Mouse (Mus musculus): ENCODE measurements at regions not wholly inside any gene's neighbourhood (a gene's known extent, or its start where the extent isn't known, plus 50 kb on each side); places are given as distances from the start of the nearest gene placed in this dataset.

DNA sequence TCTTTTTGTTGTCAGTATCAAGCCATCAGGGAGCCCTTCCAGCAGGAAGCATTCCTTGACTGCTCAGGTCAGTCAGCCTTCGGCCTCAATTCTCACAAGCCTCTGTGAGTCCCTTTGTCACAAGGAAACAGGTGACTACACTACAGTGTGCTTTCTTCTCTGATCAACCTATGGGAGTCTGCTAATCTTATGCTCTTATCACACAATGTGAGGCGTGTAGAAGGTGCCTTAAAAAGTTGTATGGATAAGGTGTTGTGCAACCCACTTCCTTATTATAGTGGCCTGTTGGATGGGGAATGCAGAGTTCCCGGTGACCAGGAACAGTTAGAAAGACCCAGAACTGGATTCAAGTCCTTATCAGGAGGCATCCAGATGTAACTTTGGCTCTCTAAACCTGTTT lies 260.2 kb downstream of the Gm12728 start:
- Histone ChIP-seq H3K4me3 (ENCODE audit: insufficient read depth, low read length) (no peak overlapping the region), H3K27ac (ENCODE audit: insufficient read depth, low read depth, low read length) (no peak overlapping the region), H3K4me1 (ENCODE audit: control insufficient read depth, insufficient read depth, low read length) (no peaks in the 10 kb centered on the region)
- TF ChIP-seq POLR2A (IDR thresholded peaks at IDR 0.05; ENCODE audit: borderline replicate concordance, low read depth, low read length) (no peak), CTCF (IDR thresholded peaks at IDR 0.05; ENCODE audit: low read depth, low read length) (no peak)

DNA sequence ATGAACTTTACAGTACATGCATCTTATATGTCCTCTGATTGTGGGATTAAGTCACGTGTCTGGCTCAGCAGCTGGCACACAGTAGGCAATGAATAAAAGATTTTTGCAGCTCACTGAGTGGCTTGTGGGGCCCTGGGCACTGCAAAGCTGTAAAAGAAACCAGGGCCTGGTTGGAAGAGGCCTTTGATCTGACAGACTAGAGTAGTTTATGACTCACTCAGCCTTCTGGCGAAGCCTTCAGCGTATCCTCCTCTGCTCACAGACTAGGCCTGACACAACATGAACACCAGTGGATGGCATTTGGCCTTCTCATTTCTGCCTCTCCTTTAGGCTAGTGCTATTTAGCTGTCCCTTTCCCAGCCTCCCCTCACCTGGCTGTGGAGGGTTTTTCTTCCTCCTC lies 260.6 kb downstream of the Gm12728 start:
- no peak overlapping the region for H3K27ac ChIP-seq (ENCODE audit: insufficient read depth, low read depth, low read length)
- no peak for TF ChIP-seq POLR2A (IDR thresholded peaks at IDR 0.05; ENCODE audit: borderline replicate concordance, low read depth, low read length)
- no peak for TF ChIP-seq CTCF (IDR thresholded peaks at IDR 0.05; ENCODE audit: low read depth, low read length)
- H3K4me3 ChIP-seq (ENCODE audit: insufficient read depth, low read length) = no peak overlapping the region
- no peaks in the 10 kb centered on the region for H3K4me1 ChIP-seq (ENCODE audit: control insufficient read depth, insufficient read depth, low read length)

DNA sequence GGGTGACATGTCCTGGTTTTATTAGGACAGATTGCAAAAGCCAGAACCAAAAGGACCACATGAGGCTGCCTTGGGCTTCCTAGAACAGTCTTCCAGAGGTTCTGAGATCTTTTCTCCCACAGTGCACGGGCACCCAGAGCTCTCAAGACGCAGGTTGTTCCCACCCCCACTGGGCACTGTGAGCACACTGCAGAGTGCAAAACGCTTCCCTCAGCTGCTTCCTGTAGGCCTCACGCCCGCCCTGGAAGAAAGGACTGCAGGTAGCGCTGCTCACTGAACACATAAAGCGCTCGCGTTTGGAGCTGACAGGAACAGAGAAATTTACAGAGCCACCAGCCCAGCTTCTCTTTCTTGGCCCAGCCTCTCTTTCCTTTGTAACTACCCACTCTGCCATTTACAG lies 262.5 kb upstream of the Usp24 start:
- TF ChIP-seq POLR2A (IDR thresholded peaks at IDR 0.05; ENCODE audit: borderline replicate concordance, low read depth, low read length) (no peak), CTCF (IDR thresholded peaks at IDR 0.05; ENCODE audit: low read depth, low read length) (no peak)
- Histone ChIP-seq H3K27ac (ENCODE audit: insufficient read depth, low read depth, low read length) (no peak overlapping the region), H3K4me3 (ENCODE audit: insufficient read depth, low read length) (no peak overlapping the region), H3K4me1 (ENCODE audit: control insufficient read depth, insufficient read depth, low read length) (no peaks in the 10 kb centered on the region)

DNA sequence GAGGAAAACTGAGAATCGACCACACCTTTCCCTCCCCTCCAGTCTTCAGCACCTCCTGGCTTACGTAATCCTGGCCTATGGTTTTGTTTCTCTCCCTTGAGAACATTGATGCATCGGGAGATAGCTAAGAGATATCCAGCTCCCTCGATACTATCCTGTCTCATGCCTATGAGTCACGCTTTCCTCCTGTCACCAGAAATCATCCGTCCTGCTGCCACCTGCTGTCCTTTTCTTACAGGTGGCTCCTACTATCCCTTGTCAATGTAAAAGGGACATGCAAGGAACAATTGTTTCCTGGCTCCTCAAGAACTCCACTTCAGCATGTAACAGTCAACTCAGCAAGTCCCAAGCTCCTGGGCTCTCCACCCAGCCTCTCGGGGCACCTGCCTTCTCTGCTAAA lies 261.7 kb upstream of the Usp24 start:
- Histone ChIP-seq H3K4me1 (ENCODE audit: control insufficient read depth, insufficient read depth, low read length) (no peaks in the 10 kb centered on the region), H3K27ac (ENCODE audit: insufficient read depth, low read depth, low read length) (no peak overlapping the region), H3K4me3 (ENCODE audit: insufficient read depth, low read length) (no peak overlapping the region)
- no peak for TF ChIP-seq CTCF (IDR thresholded peaks at IDR 0.05; ENCODE audit: low read depth, low read length)
- TF ChIP-seq POLR2A (IDR thresholded peaks at IDR 0.05; ENCODE audit: borderline replicate concordance, low read depth, low read length) = no peak

DNA sequence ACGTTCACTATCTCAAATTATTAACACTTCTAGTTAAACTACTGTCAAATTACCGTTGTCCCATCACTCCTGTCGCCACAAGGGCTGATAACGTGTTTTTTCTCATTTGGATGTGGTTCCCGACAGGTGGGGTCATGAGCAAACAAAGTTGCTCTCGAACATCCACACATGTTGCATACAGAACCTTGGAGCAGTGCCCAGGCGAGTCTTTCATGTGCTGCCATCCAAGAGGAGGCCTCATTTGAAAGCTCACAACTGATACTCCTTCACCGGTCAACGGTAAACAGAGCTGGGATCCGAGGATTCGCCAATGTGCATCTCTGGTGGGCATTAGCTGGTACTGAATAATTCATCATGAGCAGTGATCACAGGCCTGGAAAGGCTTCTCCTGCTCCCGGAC lies 253.4 kb upstream of the Usp24 start:
- TF ChIP-seq CTCF (IDR thresholded peaks at IDR 0.05; ENCODE audit: low read depth, low read length) = no peak
- no peak for TF ChIP-seq POLR2A (IDR thresholded peaks at IDR 0.05; ENCODE audit: borderline replicate concordance, low read depth, low read length)
- H3K4me3 ChIP-seq (ENCODE audit: insufficient read depth, low read length) = no peak overlapping the region
- H3K4me1 ChIP-seq (ENCODE audit: control insufficient read depth, insufficient read depth, low read length) = no peaks in the 10 kb centered on the region
- H3K27ac ChIP-seq (ENCODE audit: insufficient read depth, low read depth, low read length) = no peak overlapping the region

DNA sequence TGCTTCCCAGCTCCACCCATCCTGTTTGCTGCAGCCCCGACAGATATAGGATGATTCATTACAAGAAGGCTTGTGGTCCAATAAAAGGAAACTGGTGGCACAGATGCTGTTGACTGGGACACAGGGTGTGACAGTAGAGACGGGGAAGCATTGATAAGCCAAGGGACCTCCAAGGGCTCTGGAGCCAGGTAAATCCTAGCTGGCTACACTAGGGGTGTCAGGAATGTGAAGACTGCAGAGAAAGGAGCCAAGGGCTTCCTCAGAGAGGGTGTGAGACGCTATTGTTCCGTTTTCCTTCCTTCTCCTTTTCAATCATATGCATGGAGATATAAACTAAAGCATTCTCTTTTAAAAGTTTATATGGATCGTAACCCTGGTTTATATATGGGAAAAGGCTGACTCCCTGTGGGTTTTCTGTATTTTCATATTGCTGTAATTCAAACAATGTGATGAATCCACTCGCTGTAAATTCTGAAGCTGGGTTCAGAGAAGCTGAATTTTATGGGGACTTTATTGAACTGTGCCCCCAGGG lies 252.1 kb upstream of the Usp24 start:
- Histone ChIP-seq H3K4me3 (ENCODE audit: insufficient read depth, low read length) (no peak overlapping the region), H3K27ac (ENCODE audit: insufficient read depth, low read depth, low read length) (no peak overlapping the region), H3K4me1 (ENCODE audit: control insufficient read depth, insufficient read depth, low read length) (no peaks in the 10 kb centered on the region)
- TF ChIP-seq POLR2A (IDR thresholded peaks at IDR 0.05; ENCODE audit: borderline replicate concordance, low read depth, low read length) (no peak), CTCF (IDR thresholded peaks at IDR 0.05; ENCODE audit: low read depth, low read length) (no peak)

DNA sequence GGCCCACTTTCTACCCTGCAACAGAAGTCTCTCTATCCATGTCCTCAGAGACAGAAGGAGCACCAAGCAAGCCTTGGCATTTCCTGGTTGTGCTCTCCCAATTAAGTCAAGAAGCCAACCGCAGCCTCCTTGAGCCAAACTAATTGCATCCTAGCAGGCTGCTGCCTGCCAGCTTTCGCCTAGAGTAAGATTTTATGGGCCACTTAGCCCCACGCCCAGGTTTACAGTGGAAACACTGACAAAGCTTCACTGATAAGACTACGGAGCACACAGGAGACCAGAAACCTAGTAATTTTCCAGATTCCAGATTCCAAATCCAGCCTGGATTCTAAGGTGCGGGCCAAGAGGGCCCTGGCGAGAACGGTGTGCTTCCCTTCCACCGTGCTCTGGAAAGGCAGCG lies 249.0 kb upstream of the Usp24 start:
- Histone ChIP-seq H3K4me3 (ENCODE audit: insufficient read depth, low read length) (no peak overlapping the region), H3K27ac (ENCODE audit: insufficient read depth, low read depth, low read length) (no peak overlapping the region), H3K4me1 (ENCODE audit: control insufficient read depth, insufficient read depth, low read length) (no peaks in the 10 kb centered on the region)
- no peak for TF ChIP-seq POLR2A (IDR thresholded peaks at IDR 0.05; ENCODE audit: borderline replicate concordance, low read depth, low read length)
- TF ChIP-seq CTCF (IDR thresholded peaks at IDR 0.05; ENCODE audit: low read depth, low read length) = no peak

DNA sequence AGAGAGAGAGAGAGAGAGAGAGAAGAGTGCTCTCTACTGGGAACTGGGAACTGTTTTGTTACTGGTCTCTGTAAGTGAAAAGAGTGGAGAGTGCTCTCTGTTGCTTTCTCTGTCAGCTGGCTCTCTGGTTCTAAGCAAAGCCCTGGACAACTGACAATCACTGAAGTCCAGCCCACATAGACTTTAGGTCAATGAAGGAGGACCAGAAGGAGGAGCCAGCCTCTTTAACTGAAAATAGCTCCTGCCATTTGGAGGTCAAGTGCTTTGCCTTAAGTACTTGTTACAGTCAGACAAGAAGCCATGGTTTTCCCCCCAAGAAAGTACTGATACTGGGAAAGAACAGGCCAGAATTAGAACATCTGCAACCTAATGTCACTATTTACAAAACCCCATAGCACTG lies 232.5 kb upstream of the Usp24 start:
- Histone ChIP-seq H3K27ac (ENCODE audit: insufficient read depth, low read depth, low read length) (no peak overlapping the region), H3K4me1 (ENCODE audit: control insufficient read depth, insufficient read depth, low read length) (no peaks in the 10 kb centered on the region), H3K4me3 (ENCODE audit: insufficient read depth, low read length) (no peak overlapping the region)
- TF ChIP-seq POLR2A (IDR thresholded peaks at IDR 0.05; ENCODE audit: borderline replicate concordance, low read depth, low read length) = no peak
- no peak for TF ChIP-seq CTCF (IDR thresholded peaks at IDR 0.05; ENCODE audit: low read depth, low read length)

DNA sequence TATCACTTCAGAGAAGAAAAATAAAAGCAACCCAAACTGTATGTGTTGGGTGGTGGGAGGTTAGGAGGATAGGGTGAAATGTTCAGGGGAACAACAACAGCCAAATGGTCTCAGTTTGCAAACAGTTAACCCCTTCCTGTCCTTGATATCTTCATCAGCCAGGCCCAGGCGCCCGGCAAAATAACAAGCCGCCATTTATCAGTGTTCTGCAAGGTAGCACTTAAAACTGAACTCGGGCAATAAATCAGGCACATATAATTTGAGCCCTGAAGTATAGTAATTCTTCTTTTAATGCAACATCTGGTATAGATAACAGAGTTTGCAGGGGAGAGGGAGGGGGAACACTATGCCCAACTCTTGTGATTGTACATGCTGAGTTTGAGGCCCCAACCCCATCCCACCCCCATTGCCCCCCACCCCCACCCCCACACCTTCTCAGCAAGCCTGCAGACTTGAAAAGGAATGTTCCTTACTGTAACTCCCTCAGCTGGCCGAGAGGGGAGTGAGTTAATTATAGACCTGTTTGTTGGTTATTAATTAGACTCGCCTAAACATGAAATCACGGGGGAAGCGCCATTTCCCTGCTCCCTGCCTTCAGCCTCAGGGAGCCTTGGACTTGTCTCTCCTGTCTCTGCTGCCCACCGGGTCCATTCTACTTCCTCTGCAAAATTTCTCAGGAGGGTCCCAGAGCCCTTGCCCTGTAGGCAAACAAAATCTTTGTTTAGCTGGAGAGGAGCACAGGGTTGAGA lies 223.9 kb upstream of the Usp24 start:
- Histone ChIP-seq H3K4me1 (ENCODE audit: control insufficient read depth, insufficient read depth, low read length) (no peaks in the 10 kb centered on the region), H3K4me3 (ENCODE audit: insufficient read depth, low read length) (no peak overlapping the region), H3K27ac (ENCODE audit: insufficient read depth, low read depth, low read length) (no peak overlapping the region)
- TF ChIP-seq POLR2A (IDR thresholded peaks at IDR 0.05; ENCODE audit: borderline replicate concordance, low read depth, low read length) = no peak
- no peak for TF ChIP-seq CTCF (IDR thresholded peaks at IDR 0.05; ENCODE audit: low read depth, low read length)

DNA sequence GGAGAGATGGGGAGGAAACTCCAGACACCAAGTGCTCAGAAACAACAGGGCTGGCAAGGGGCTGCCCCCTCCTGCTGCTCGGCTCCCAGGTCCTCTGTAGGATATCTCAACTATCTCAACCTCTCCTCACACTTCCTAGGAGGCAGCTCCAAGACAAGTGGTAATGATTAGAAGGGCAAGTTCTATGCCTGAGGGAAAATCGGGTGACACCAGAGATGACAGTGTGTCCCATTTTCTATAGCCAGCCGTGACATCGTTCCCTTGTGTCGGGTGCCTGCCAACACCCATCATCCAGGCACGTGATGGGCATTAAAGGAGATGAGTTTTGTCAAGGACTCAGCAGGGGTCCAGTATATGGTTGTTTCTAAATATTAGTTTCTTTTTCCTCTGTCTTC lies 223.3 kb upstream of the Usp24 start:
- Histone ChIP-seq H3K4me3 (ENCODE audit: insufficient read depth, low read length) (no peak overlapping the region), H3K27ac (ENCODE audit: insufficient read depth, low read depth, low read length) (no peak overlapping the region), H3K4me1 (ENCODE audit: control insufficient read depth, insufficient read depth, low read length) (no peaks in the 10 kb centered on the region)
- TF ChIP-seq POLR2A (IDR thresholded peaks at IDR 0.05; ENCODE audit: borderline replicate concordance, low read depth, low read length) = no peak

All from bone marrow macrophage, adult 2 months (primary cell).